Mouse (Mus musculus) lung, adult 2 months (tissue): ENCODE measurements around the gene Il4i1.
A peak's percentile ranks its signal among the peaks of the same experiment; 100 is the strongest.

Source experiments
- CTCF ChIP-seq: fragments of 200-500 bp; IDR thresholded peaks from 2 replicates; pipeline ENCODE4 v1.5.1; 2011; ENCODE audit warnings: mild to moderate bottlenecking, low read length, control low read depth; ENCODE audit not compliant: insufficient read depth
- POLR2A ChIP-seq: fragments of 200-500 bp; IDR thresholded peaks from 2 replicates; pipeline ENCODE4 v1.6.1; 2011; ENCODE audit warnings: low read depth, mild to moderate bottlenecking, control low read depth, low read length, borderline replicate concordance; ENCODE audit errors: extremely low read depth

DNA sequence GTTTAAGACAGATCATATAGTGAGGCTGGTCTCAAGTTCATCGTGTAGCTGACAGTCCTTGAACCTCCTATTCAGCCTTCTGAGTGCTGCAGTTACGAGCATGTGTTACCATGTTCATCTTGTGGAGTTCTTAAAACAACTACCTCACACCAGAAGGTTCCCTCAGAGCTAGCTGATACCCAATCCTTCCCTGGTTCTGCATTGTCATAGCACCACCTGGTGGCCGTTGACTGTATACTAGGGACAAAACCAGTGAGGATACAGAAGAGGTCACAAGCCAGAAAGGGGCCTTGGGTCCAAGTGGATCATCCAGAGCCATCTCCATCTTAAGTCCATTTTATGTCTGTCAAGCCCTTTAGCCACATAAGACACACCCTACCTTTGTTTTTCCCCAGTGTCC, 8.7 kb downstream of the Il4i1 start:
- TF ChIP-seq POLR2A: no peak
- TF ChIP-seq CTCF: peak; percentile 60
